Mouse (Mus musculus) left cerebral cortex, adult 2 months (tissue): ENCODE data around the gene Fgf13. TPM values are rescaled to one million over a fixed set of nuclear protein-coding genes. Genes with fewer than 3 reads are reported as not detected.

ENCODE experiments used
- DNase-seq, 2 experiments: peaks; one replicate each; pipeline ENCODE4 v3.0.0; 2021 to 2022; ENCODE audit warnings: low spot score in 2 of 2, mixed read lengths in 1 of 2; ENCODE audit errors: extremely low spot score in 1 of 2
- H3K27ac ChIP-seq: fragments of 200-600 bp; 2 replicates; pipeline ENCODE4 v1.8.1; 2022
- H3K4me3 ChIP-seq: fragments of 200-600 bp; 2 replicates; pipeline ENCODE4 v1.8.1; 2022
- CTCF ChIP-seq: fragments of 200-600 bp; IDR thresholded peaks from 2 replicates; pipeline ENCODE4 v1.8.1; 2022; ENCODE audit warnings: antibody characterized with exemption, mild to moderate bottlenecking, moderate library complexity
- intact Hi-C: fragments of 180-260 bp; cut with DNase I; formaldehyde crosslinking; loops from one replicate; pipeline ENCODE4 v1.15.1; 2025
- long read RNA-seq, 2 experiments: library from polyadenylated mRNA; stranded (forward); transcript quantifications; one replicate each; pipeline ENCODE4 v2.0.0; 2021; ENCODE audit warnings: borderline mapping rate in 2 of 2
- total RNA-seq, 2 experiments: library from RNA; stranded (reverse); gene quantifications; 2 replicates each; pipeline ENCODE4 v1.2.3; 2021

Gene Fgf13
- total RNA-seq: 100 to 1,000 TPM; 137 to 154 TPM
- long read RNA-seq, experiment 1, transcript Fgf13-201 (5 exons, 2,499 nt): major isoform, 132 of 135 reads
- long read RNA-seq, experiment 1, partial matches to known transcripts: 0 of 135 reads
- long read RNA-seq, experiment 1, other reads (novel, unspliced or antisense): 3 of 135 reads
- long read RNA-seq, experiment 2, transcript Fgf13-201 (5 exons, 2,499 nt): major isoform, 184 of 188 reads
- long read RNA-seq, experiment 2, partial matches to known transcripts: 0 of 188 reads
- long read RNA-seq, experiment 2, other reads (novel, unspliced or antisense): 4 of 188 reads

GRCm38 (mm10) chrX:59567695-59568431 lies at the start of gene Fgf13:
Gene Fgf13, minus strand, starts transcription at chrX:59568071.
- peak within 1 kb of the TSS; percentile 4; the same call in 1 of the 2 replicates for H3K27ac ChIP-seq
- DNase-seq: peak; percentile 15 to 23
- H3K4me3 ChIP-seq: peak within 1 kb of the TSS; percentile 55
- intact Hi-C loops: loop anchor here (5.0 to 10.0 kb wide), 2 partner anchors 323 to 834 kb away; no protein-coding TSS in a partner anchor
- peak; percentile 12 for TF ChIP-seq CTCF

DNA sequence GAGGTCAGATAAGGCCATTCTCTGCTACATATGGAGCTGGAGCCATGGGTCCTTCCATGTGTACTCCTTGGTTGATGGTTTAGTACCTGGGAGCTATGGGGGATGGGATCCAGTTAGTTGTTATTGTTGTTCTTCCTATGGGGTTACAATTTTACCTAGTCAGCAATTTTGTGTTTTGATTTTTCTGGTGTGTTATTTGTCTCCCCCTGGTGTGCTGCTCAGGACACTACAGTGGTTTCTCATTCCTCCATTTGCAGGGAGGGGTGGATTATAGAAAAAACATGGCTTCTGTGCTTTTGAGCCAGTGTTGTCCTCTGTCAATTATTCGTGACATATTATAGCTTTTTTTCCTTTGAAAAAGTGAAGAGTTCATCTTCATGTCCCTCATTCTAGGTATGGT lies 38.7 kb upstream of the Fgf13 start:
- Histone ChIP-seq H3K27ac (no peak overlapping the region), H3K4me3 (no peak overlapping the region)
- no peak for DNase-seq
- intact Hi-C loops: loop anchor here (5.0 kb wide), 1 partner anchor 414 kb away; no protein-coding TSS in a partner anchor
- TF ChIP-seq CTCF: peak; percentile 46

GRCm38 (mm10) chrX:59589050-59589449 lies 21.2 kb upstream of the Fgf13 start:
- Histone ChIP-seq H3K4me3 (no peak overlapping the region), H3K27ac (no peak overlapping the region)
- TF ChIP-seq CTCF: no peak
- no peak for DNase-seq
- intact Hi-C loops: no loop called here

DNA sequence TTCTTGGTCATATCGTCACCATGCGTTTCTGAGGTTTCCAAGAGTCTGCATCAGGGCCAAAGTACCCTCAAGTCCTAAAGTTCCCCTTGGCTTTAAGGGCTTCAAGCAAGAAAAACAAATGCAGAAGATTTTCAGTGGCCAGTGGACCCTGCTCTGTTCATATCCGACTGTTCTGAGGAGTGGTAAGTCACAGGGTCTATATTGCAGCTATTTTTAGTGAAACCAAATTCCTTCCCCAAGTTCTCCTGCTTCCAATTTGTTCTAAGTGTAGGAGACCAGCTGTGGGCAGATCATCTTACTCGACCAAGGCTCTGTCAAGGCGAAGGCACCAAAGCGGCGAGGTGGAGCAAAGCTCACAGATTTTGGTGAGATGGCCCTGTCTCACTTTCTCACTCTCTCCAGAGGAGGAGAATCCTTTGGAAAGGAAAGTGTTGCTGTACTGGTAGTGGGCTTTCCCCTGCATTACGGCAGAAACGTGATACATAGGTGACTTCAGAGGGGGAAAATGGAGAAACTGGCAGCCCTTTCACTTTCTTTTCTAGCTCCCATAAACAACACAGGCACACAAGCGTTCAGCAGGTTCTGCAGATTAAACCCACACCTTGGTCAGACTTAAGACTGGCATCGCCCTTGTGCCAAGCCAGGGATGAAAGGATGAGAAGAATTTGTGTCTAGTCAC lies 17.8 kb upstream of the Fgf13 start:
- no peak for DNase-seq
- Histone ChIP-seq H3K4me3 (no peak overlapping the region), H3K27ac (no peak overlapping the region)
- no peak for TF ChIP-seq CTCF
- intact Hi-C loops: no loop called here

GRCm38 (mm10) chrX:59584034-59584433 lies 16.2 kb upstream of the Fgf13 start:
- Histone ChIP-seq H3K27ac (no peak overlapping the region), H3K4me3 (no peak overlapping the region)
- intact Hi-C loops: no loop called here
- DNase-seq: no peak
- no peak for TF ChIP-seq CTCF

DNA sequence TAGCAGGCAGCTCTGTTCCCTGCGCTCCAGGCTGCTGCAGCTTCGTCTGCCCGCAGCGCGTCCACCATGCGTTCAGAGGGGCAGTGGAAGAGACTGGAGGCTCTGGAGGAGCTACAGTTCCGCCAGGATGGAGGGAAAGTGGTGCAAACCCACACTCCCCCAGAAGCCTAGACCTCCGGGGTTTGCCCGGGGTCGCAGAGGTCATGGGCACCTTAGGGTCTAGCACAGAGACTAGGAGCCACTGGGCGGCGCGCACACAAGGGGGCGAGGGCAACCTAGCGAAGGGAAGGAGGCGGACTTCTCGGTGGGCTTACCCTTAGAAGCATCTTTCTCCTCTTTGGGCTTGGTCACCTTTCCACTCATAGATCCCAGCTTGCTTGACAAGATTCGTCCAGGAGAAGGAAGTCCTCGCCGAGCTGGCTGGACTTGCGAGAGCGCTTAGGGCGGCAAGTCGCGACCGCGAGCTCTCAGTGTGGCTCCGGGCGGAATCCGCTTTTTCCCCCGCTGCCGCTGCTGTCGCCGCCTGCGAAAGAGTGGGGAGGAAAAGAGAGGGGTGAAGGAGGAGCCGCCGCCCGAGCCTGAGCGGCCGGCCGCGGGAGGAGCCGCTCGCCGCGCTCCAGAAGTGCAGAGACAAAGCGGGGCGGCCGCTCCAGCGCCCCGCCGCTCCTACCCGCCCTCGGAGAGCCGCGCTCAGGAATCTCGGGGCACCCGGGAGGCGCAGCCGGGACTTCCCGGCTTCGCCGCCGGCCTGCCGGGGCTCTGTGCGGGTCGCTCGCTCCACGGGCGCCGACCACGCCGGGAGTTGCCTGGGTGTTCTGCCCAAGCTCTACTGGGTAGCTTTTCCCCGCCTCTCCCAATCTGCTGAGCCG lies 811 bp downstream of the Fgf13 start:
- DNase-seq: peak; percentile 14 to 49
- TF ChIP-seq CTCF: no peak; the same call in 1 of the 2 replicates
- peak overlapping the region; percentile 4; the same call in 1 of the 2 replicates for H3K27ac ChIP-seq
- intact Hi-C loops: loop anchor here (5.0 to 10.0 kb wide), 2 partner anchors 322 to 835 kb away; no protein-coding TSS in a partner anchor
- H3K4me3 ChIP-seq: peak overlapping the region; percentile 55

GRCm38 (mm10) chrX:59566017-59566679 lies 1.7 kb downstream of the Fgf13 start:
- intact Hi-C loops: loop anchor here (5.0 to 10.0 kb wide), 2 partner anchors 321 to 836 kb away; no protein-coding TSS in a partner anchor
- no peak overlapping the region for H3K27ac ChIP-seq
- peak overlapping the region; percentile 39 for H3K4me3 ChIP-seq
- peak; percentile 15 for TF ChIP-seq CTCF
- peak in 1 of 2 experiments; percentile 13 for DNase-seq

- no peak for DNase-seq
- TF ChIP-seq CTCF: no peak
- intact Hi-C loops: no loop called here
- Histone ChIP-seq H3K4me3 (no peak overlapping the region), H3K27ac (no peak overlapping the region)
Measured at GRCm38 (mm10) chrX:59547931-59548330, 19.9 kb downstream of the Fgf13 start.

GRCm38 (mm10) chrX:59508273-59508672 lies 59.6 kb downstream of the Fgf13 start:
- DNase-seq: no peak
- intact Hi-C loops: no loop called here
- Histone ChIP-seq H3K4me3 (no peak overlapping the region), H3K27ac (no peak overlapping the region)
- no peak for TF ChIP-seq CTCF

DNA sequence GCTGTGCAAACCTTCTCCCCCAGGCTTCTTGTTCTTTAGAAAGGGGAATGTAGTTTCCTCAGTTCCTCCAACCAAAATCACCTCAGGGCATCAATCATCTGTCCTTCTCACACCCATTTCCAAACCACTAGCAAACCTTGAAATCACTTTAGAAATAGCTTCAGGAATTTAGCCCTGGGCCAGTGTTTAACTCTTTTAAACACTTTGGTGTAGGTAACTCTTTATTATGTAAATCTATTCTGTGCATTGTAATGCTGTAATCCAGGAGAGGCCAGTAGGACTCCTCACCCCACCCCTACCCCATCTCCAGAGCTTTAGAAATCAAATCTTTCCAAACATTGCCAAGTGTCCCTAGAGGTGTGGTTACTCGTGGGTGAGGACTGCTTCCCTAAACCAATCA lies 74.5 kb downstream of the Fgf13 start:
- DNase-seq: no peak
- TF ChIP-seq CTCF: no peak
- intact Hi-C loops: no loop called here
- H3K27ac ChIP-seq: no peak overlapping the region
- H3K4me3 ChIP-seq: no peak overlapping the region
